Mouse (Mus musculus): ENCODE data around the gene Slc2a12. TPM values are rescaled to one million over a fixed set of nuclear protein-coding genes. Genes with fewer than 3 reads are reported as not detected.
A peak's percentile ranks its signal among the peaks of the same experiment; 100 is the strongest.

The Slc2a12 gene
- polyA plus RNA-seq, 1 experiment from 2014 or later = 2.2 TPM

GRCm38 (mm10) chr10:22731272-22732093, 86.7 kb downstream of the Slc2a12 start, which contains the start of gene Tbpl1:
TSS of gene Tbpl1 (minus strand) at chr10:22731938.
- 1% methylated on average over 77 of the region's 77 CpGs for WGBS
- peaks cover 13% of the 10 kb centered on the region for H3K4me1 ChIP-seq (ENCODE audit: control insufficient read depth, insufficient read depth, low read length)
- ATAC-seq (ENCODE audit: low FRiP score, low TSS enrichment) = peak; percentile 97
- peak within 1 kb of the TSS; percentile 91 for H3K4me2 ChIP-seq (replicated peaks; ENCODE audit: low read depth, low read length)
- H3K36me3 ChIP-seq (ENCODE audit: control insufficient read depth, insufficient read depth, low read length) = no peaks in the 10 kb centered on the region
- H3K9ac ChIP-seq (ENCODE audit: low read depth, low read length) = peak within 1 kb of the TSS; percentile 95
- H3K27ac ChIP-seq (ENCODE audit: low read depth, low read length) = peak within 1 kb of the TSS; percentile 86
- H3K27me3 ChIP-seq (ENCODE audit: control insufficient read depth, insufficient read depth, low read length) = no peaks in the 10 kb centered on the region
- H3K4me3 ChIP-seq (ENCODE audit: low read length) = peak within 1 kb of the TSS; percentile 100
- no peaks in the 10 kb centered on the region for H3K9me3 ChIP-seq (ENCODE audit: control insufficient read depth, low read length)

- Histone ChIP-seq H3K4me3 (ENCODE audit: low read length) (peak overlapping the region; percentile 100), H3K4me2 (replicated peaks; ENCODE audit: low read depth, low read length) (peak overlapping the region; percentile 91), H3K27me3 (ENCODE audit: control insufficient read depth, insufficient read depth, low read length) (no peaks in the 10 kb centered on the region), H3K27ac (ENCODE audit: low read depth, low read length) (no peak overlapping the region), H3K9ac (ENCODE audit: low read depth, low read length) (peak overlapping the region; percentile 95; the same call in 1 of the 2 replicates), H3K36me3 (ENCODE audit: control insufficient read depth, insufficient read depth, low read length) (no peaks in the 10 kb centered on the region), H3K4me1 (ENCODE audit: control insufficient read depth, insufficient read depth, low read length) (peaks cover 13% of the 10 kb centered on the region), H3K9me3 (ENCODE audit: control insufficient read depth, low read length) (no peaks in the 10 kb centered on the region)
- no peak for ATAC-seq (ENCODE audit: low FRiP score, low TSS enrichment)
- WGBS = 56% methylated on average over 10 of the region's 10 CpGs
These were observed 87.4 kb downstream of the Slc2a12 start for GRCm38 (mm10) chr10:22732181-22732580.

- H3K9me3 ChIP-seq (ENCODE audit: control insufficient read depth, low read length) = no peaks in the 10 kb centered on the region
- H3K4me1 ChIP-seq (ENCODE audit: control insufficient read depth, insufficient read depth, low read length) = no peaks in the 10 kb centered on the region
- no peak overlapping the region for H3K9ac ChIP-seq (ENCODE audit: low read depth, low read length)
- H3K4me3 ChIP-seq (ENCODE audit: low read length) = no peak overlapping the region
- 75% methylated on average over 7 of the region's 7 CpGs for WGBS
- H3K27me3 ChIP-seq (ENCODE audit: control insufficient read depth, insufficient read depth, low read length) = no peaks in the 10 kb centered on the region
- ATAC-seq (ENCODE audit: low FRiP score, low TSS enrichment) = no peak
- H3K36me3 ChIP-seq (ENCODE audit: control insufficient read depth, insufficient read depth, low read length) = no peaks in the 10 kb centered on the region
- H3K27ac ChIP-seq (ENCODE audit: low read depth, low read length) = no peak overlapping the region
- no peak overlapping the region for H3K4me2 ChIP-seq (replicated peaks; ENCODE audit: low read depth, low read length)
These were observed 101.1 kb downstream of the Slc2a12 start for GRCm38 (mm10) chr10:22745922-22746321.

- ATAC-seq (ENCODE audit: low FRiP score, low TSS enrichment) = no peak
- H3K9ac ChIP-seq (ENCODE audit: low read depth, low read length) = no peak overlapping the region
- no peak overlapping the region; the same call in 1 of the 2 replicates for H3K27ac ChIP-seq (ENCODE audit: low read depth, low read length)
- no peaks in the 10 kb centered on the region for H3K9me3 ChIP-seq (ENCODE audit: control insufficient read depth, low read length)
- 70% methylated on average over 13 of the region's 13 CpGs for WGBS
- H3K4me1 ChIP-seq (ENCODE audit: control insufficient read depth, insufficient read depth, low read length) = no peaks in the 10 kb centered on the region
- H3K27me3 ChIP-seq (ENCODE audit: control insufficient read depth, insufficient read depth, low read length) = no peaks in the 10 kb centered on the region
- H3K4me3 ChIP-seq (ENCODE audit: low read length) = no peak overlapping the region
- H3K36me3 ChIP-seq (ENCODE audit: control insufficient read depth, insufficient read depth, low read length) = no peaks in the 10 kb centered on the region
- H3K4me2 ChIP-seq (replicated peaks; ENCODE audit: low read depth, low read length) = no peak overlapping the region
These were observed 101.8 kb downstream of the Slc2a12 start for GRCm38 (mm10) chr10:22746334-22747322.

- no peak for ATAC-seq (ENCODE audit: low FRiP score, low TSS enrichment)
- WGBS = 70% methylated on average over 5 of the region's 5 CpGs
- H3K9ac ChIP-seq (ENCODE audit: low read depth, low read length) = no peak overlapping the region
- H3K4me3 ChIP-seq (ENCODE audit: low read length) = no peak overlapping the region
- H3K27ac ChIP-seq (ENCODE audit: low read depth, low read length) = no peak overlapping the region
- no peaks in the 10 kb centered on the region; the same call in 1 of the 2 replicates for H3K9me3 ChIP-seq (ENCODE audit: control insufficient read depth, low read length)
- H3K36me3 ChIP-seq (ENCODE audit: control insufficient read depth, insufficient read depth, low read length) = no peaks in the 10 kb centered on the region
- H3K4me2 ChIP-seq (replicated peaks; ENCODE audit: low read depth, low read length) = no peak overlapping the region
- no peaks in the 10 kb centered on the region for H3K27me3 ChIP-seq (ENCODE audit: control insufficient read depth, insufficient read depth, low read length)
- no peaks in the 10 kb centered on the region for H3K4me1 ChIP-seq (ENCODE audit: control insufficient read depth, insufficient read depth, low read length)
These were observed 106.4 kb downstream of the Slc2a12 start for GRCm38 (mm10) chr10:22751175-22751682.

Small RNAs within 50 kb of the gene (microRNA-seq; reads per million reads assigned to microRNA genes)
- not detected for gene Mir7663

Other genes starting within 250 kb of the Slc2a12 start
- gene Tbpl1, start 86.9 kb downstream of the Slc2a12 start, polyA plus RNA-seq (2014; fragmentation: Nextera tagmentation; extraction: Ambion mirVana) = 73.3 and 75.9 TPM in 2 replicates
- 331 and 384 TPM in 2 replicates for gene Tcf21, start 175.2 kb downstream of the Slc2a12 start, polyA plus RNA-seq (2014; fragmentation: Nextera tagmentation; extraction: Ambion mirVana)

Measured in kidney, embryonic 14.5 days (tissue).